Mouse (Mus musculus) small intestine, adult 2 months (tissue): ENCODE data around the gene Stxbp6.

Experiments used
- CTCF ChIP-seq: fragments of 200-500 bp; IDR thresholded peaks from 2 replicates; pipeline ENCODE4 v1.5.1; 2012; ENCODE audit warnings: low read depth, mild to moderate bottlenecking, control low read depth, inconsistent platforms, low read length, moderate library complexity, mixed read lengths; ENCODE audit not compliant: insufficient replicate concordance, insufficient read length; ENCODE audit errors: extremely low read depth
- POLR2A ChIP-seq: fragments of 200-500 bp; IDR thresholded peaks from 2 replicates; pipeline ENCODE4 v1.6.1; 2012; ENCODE audit warnings: low read depth, mild to moderate bottlenecking, control low read depth, inconsistent platforms, low read length, moderate library complexity

DNA sequence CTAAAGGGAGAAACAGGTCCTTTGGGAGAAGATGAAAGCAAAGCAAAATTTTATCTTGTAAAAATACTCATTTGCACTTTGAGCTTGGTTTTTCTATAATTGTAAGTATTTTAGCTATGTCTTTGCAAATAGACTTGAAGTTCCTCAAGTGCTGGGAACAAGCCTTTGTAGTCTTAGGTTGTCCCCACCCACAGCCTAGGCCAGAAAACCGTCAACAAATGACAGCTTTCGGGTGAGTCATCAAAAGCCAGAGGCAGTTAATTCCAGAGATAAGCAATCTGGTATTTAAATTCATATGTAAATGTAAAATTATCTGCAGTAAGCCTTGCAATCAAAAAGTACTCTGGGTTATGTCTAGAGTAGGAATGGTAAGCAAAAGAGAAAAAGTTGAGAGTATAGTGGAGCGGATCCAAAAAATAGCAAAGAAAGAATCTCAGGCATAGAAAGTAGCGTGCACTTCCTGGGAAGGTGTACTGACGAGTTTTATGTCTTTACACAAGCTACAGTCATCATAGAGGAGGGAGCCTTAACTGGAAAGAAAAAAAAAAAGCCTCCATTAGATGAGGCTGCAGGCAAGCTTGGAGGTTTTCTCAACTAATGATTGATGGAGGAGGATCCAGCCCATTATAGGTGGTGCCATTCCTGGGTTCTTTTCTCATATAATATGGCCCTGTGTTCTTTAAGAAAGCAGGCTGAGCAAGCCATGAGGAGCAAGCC is 5.7 kb upstream of the Stxbp6 start:
- TF ChIP-seq POLR2A (no peak), CTCF (no peak)
